In genomic region chr9:21726218-21726975, GRCm38 (mm10) we compare ENCODE assay signal across 10 mouse cellular contexts. TPM values are rescaled to one million over a fixed set of nuclear protein-coding genes. Genes with fewer than 3 reads are reported as not detected.
A peak's percentile ranks its signal among the peaks of the same experiment; 100 is the strongest.
DNase-seq lines count a peak whose midpoint lies in the region; ATAC-seq and TF ChIP-seq lines count a peak whose summit lies in the region.
"Had no signal": no experiment of that assay in that cellular context is flagged by ENCODE, and none has a peak within 500 bp of the region (broad histone marks: within the 10 kb centered on the region; RNA-seq: fewer than 3 reads in every experiment).

No protein-coding gene starts in this region.

- no peak for ATAC-seq in heart, embryonic 11.5 days (replicated peaks; ENCODE audit: insufficient number of reproducible peaks, low FRiP score, low TSS enrichment)
- no peak for ATAC-seq in forebrain, embryonic 16.5 days
- peak; percentile 16 for ATAC-seq in liver, postnatal 0 days

- H3K27ac ChIP-seq in heart, embryonic 11.5 days (ENCODE audit: low read depth, low read length), result no peak overlapping the region
- H3K27ac ChIP-seq in ES-E14 (ENCODE audit: insufficient read depth, low read depth, low read length, poor library complexity, severe bottlenecking), result no peak overlapping the region
- H3K27ac ChIP-seq in forebrain, embryonic 16.5 days (ENCODE audit: low read length), result no peak overlapping the region
- H3K27ac ChIP-seq in liver, postnatal 0 days (ENCODE audit: low read depth), result peak overlapping the region; percentile 96

- DNase-seq in heart, postnatal 10 days, result no peak
- no peak for DNase-seq in ES-E14 (ENCODE audit: low read depth, low spot score)
- no peak for DNase-seq in liver, postnatal 0 days
- DNase-seq in gastrocnemius, postnatal 10 days, result no peak
- DNase-seq in kidney, adult 8-10 months, result no peak
- DNase-seq in ovary, adult 18-20 months (ENCODE audit: low spot score), result no peak
- DNase-seq: adrenal gland, postnatal 36 days; gastrocnemius, postnatal 36 days had no signal

- peak overlapping the region; percentile 28 for H3K9ac ChIP-seq in heart, embryonic 11.5 days (ENCODE audit: low read depth, low read length)
- peak overlapping the region; percentile 38 for H3K9ac ChIP-seq in ES-E14 (ENCODE audit: insufficient read depth, low read depth, low read length, poor library complexity, severe bottlenecking)
- no peak overlapping the region for H3K9ac ChIP-seq in forebrain, embryonic 16.5 days (replicated peaks; ENCODE audit: low read depth, low read length)
- H3K9ac ChIP-seq in liver, postnatal 0 days (replicated peaks), result peak overlapping the region; percentile 81

- peaks cover 35% of the 10 kb centered on the region for H3K4me1 ChIP-seq in heart, embryonic 11.5 days (ENCODE audit: control insufficient read depth, insufficient read depth, low read length)
- H3K4me1 ChIP-seq in ES-E14 (ENCODE audit: control insufficient read depth in 2 of 2, insufficient read depth in 2 of 2, low read length in 2 of 2, poor library complexity in 1 of 2), result peaks cover 4 to 30% of the 10 kb centered on the region in 2 experiments; a peak in 3 of 4 replicates
- peaks cover 23% of the 10 kb centered on the region for H3K4me1 ChIP-seq in forebrain, embryonic 16.5 days (replicated peaks; ENCODE audit: control insufficient read depth, insufficient read depth, low read length)
- peaks cover 43% of the 10 kb centered on the region for H3K4me1 ChIP-seq in liver, postnatal 0 days (ENCODE audit: insufficient read depth)

- in situ Hi-C loops in ES-E14 (cut with MboI; ENCODE audit: low sequenced_read_pairs in 2 of 2, unreplicated experiment in 2 of 2), result no loop called here

- intact Hi-C loops in heart, postnatal 10 days (cut with DNase I), result no loop called here

- TF ChIP-seq CTCF in liver, postnatal 0 days (IDR thresholded peaks at IDR 0.05; ENCODE audit: low read depth), result no peak

- H3K36me3 ChIP-seq in heart, embryonic 11.5 days (ENCODE audit: control insufficient read depth, insufficient read depth, low read length), result peaks cover 8% of the 10 kb centered on the region; the same call in 1 of the 2 replicates
- H3K36me3 ChIP-seq in ES-E14 (ENCODE audit: control insufficient read depth, insufficient read depth, low read length, poor library complexity, severe bottlenecking), result peaks cover 44% of the 10 kb centered on the region; the same call in 1 of the 2 replicates
- no peaks in the 10 kb centered on the region for H3K36me3 ChIP-seq in forebrain, embryonic 16.5 days (ENCODE audit: control insufficient read depth, insufficient read depth)
- H3K36me3 ChIP-seq in liver, postnatal 0 days (replicated peaks; ENCODE audit: insufficient read depth, low read length), result peaks cover 11% of the 10 kb centered on the region; the same call in 1 of the 2 replicates

- 0 out of 2 replicates have a peak overlapping the region, but pooled peaks have one; percentile 14 for H3K4me3 ChIP-seq in heart, embryonic 11.5 days (ENCODE audit: low read depth, low read length)
- H3K4me3 ChIP-seq in ES-E14 (ENCODE audit: insufficient read depth in 1 of 2, low read depth in 1 of 2, low read length in 2 of 2, poor library complexity in 1 of 2, severe bottlenecking in 1 of 2), result peak overlapping the region; percentile 1; a peak in 1 of 4 replicates
- no peak overlapping the region for H3K4me3 ChIP-seq in forebrain, embryonic 16.5 days (replicated peaks; ENCODE audit: low read length)
- H3K4me3 ChIP-seq in liver, postnatal 0 days (ENCODE audit: low read depth, low read length), result peak overlapping the region; percentile 77

- TF ChIP-seq EP300 in liver, postnatal 0 days (IDR thresholded peaks at IDR 0.05; ENCODE audit: low read depth), result no peak

- WGBS in heart, embryonic 11.5 days (ENCODE audit: insufficient replicate concordance), result 63% methylated on average over 14 of the region's 14 CpGs
- 82% methylated on average over 14 of the region's 14 CpGs for WGBS in forebrain, embryonic 16.5 days
- 59% methylated on average over 14 of the region's 14 CpGs for WGBS in liver, postnatal 0 days (ENCODE audit: insufficient replicate concordance)

- H3K9me3 ChIP-seq in heart, embryonic 11.5 days (replicated peaks; ENCODE audit: control insufficient read depth, low read length), result no peaks in the 10 kb centered on the region
- no peaks in the 10 kb centered on the region for H3K9me3 ChIP-seq in ES-E14 (ENCODE audit: control insufficient read depth, insufficient read depth, low read depth, low read length)
- H3K9me3 ChIP-seq in forebrain, embryonic 16.5 days (ENCODE audit: control insufficient read depth, low read length), result no peaks in the 10 kb centered on the region
- H3K9me3 ChIP-seq in liver, postnatal 0 days (ENCODE audit: low read length), result no peaks in the 10 kb centered on the region

- peak overlapping the region; percentile 78 for H3K4me2 ChIP-seq in heart, embryonic 11.5 days
- H3K4me2 ChIP-seq in forebrain, embryonic 16.5 days (ENCODE audit: low read length), result peak overlapping the region; percentile 6; the same call in 1 of the 2 replicates
- peak overlapping the region; percentile 95 for H3K4me2 ChIP-seq in liver, postnatal 0 days (ENCODE audit: low read depth, low read length)

- H3K27me3 ChIP-seq in heart, embryonic 11.5 days (ENCODE audit: control insufficient read depth, insufficient read depth, low read length), result no peaks in the 10 kb centered on the region
- no peaks in the 10 kb centered on the region for H3K27me3 ChIP-seq in forebrain, embryonic 16.5 days (replicated peaks; ENCODE audit: control insufficient read depth, insufficient read depth, low read length)
- H3K27me3 ChIP-seq in liver, postnatal 0 days (ENCODE audit: insufficient read depth, low read length), result no peaks in the 10 kb centered on the region

TF ChIP-seq in ES-E14, 5 proteins besides CTCF, POLR2A, EP300 and RAD21:
- no peak for TF ChIP-seq ZC3H11A (IDR thresholded peaks at IDR 0.05; ENCODE audit: borderline replicate concordance, low read depth, low read length)
- TF ChIP-seq CHD2 (IDR thresholded peaks at IDR 0.05; ENCODE audit: low read depth, low read length), result no peak
- TF ChIP-seq MAFK (IDR thresholded peaks at IDR 0.05; ENCODE audit: insufficient read depth, low read depth, low read length), result no peak
- TF ChIP-seq ZNF384 (IDR thresholded peaks at IDR 0.05; ENCODE audit: low read depth, low read length), result no peak
- no peak for TF ChIP-seq HCFC1 (IDR thresholded peaks at IDR 0.05; ENCODE audit: borderline replicate concordance, insufficient read depth, low read length)

RNA-seq across cellular contexts. Expression of gene Ldlr, which starts 3.1 kb away (rescaled TPM):
- polyA plus RNA-seq in heart, embryonic 11.5 days (2014; fragmentation: Nextera tagmentation; extraction: Ambion mirVana), result 11.1 and 16.0 TPM in 2 replicates
- 10 to 100 TPM in 1 of 2 experiments, 1 to 10 TPM in 1; 8.5 to 10.7 TPM for total RNA-seq in heart, postnatal 10 days (2021)
- 95.7 and 184 TPM in 2 replicates for total RNA-seq in ES-E14 (2012; rRNA removed)
- 16.1 and 18.8 TPM in 2 replicates for polyA plus RNA-seq in forebrain, embryonic 16.5 days (2015; fragmentation: Nextera tagmentation; extraction: Ambion mirVana)
- polyA plus RNA-seq in liver, postnatal 0 days (2015; fragmentation: Nextera tagmentation; extraction: Ambion mirVana), result 13.2 and 13.3 TPM in 2 replicates
- 10 to 100 TPM; 11.4 to 11.8 TPM for total RNA-seq in gastrocnemius, postnatal 10 days (2021)

RNA-seq across cellular contexts. Expression of gene Spc24, which starts 33.7 kb away (rescaled TPM):
- 90.5 and 103 TPM in 2 replicates for polyA plus RNA-seq in heart, embryonic 11.5 days (2014; fragmentation: Nextera tagmentation; extraction: Ambion mirVana)
- total RNA-seq in heart, postnatal 10 days (2021), result 10 to 100 TPM; 11.9 to 14.5 TPM
- total RNA-seq in ES-E14 (2012; rRNA removed), result 127 and 169 TPM in 2 replicates
- polyA plus RNA-seq in forebrain, embryonic 16.5 days (2015; fragmentation: Nextera tagmentation; extraction: Ambion mirVana), result 35.1 and 42.8 TPM in 2 replicates
- polyA plus RNA-seq in liver, postnatal 0 days (2015; fragmentation: Nextera tagmentation; extraction: Ambion mirVana), result 38.4 and 41.4 TPM in 2 replicates
- 1 to 10 TPM; 6.1 to 7.3 TPM for total RNA-seq in gastrocnemius, postnatal 10 days (2021)

Comparison
In these comparisons a context has a peak if more than half of its experiments do, and no peak if none do; other contexts are left out.
1. H3K4me2 ChIP-seq: peak in every context shown above with its lines; median percentile 95 in liver, postnatal 0 days; 78 in heart, embryonic 11.5 days; 6 in forebrain, embryonic 16.5 days.